In genomic region chr7:140748116-140748826, GRCm38 (mm10) we compare ENCODE assay signal across 31 mouse cellular contexts. TPM values are rescaled to one million over a fixed set of nuclear protein-coding genes. Genes with fewer than 3 reads are reported as not detected.
"Had no signal": no experiment of that assay in that cellular context is flagged by ENCODE, and none has a peak within 500 bp of the region (broad histone marks: within the 10 kb centered on the region; RNA-seq: fewer than 3 reads in every experiment).

No protein-coding gene starts in this region.

- H3K27ac ChIP-seq: limb, embryonic 10.5 days; limb, embryonic 13.5 days; liver, embryonic 15.5 days had no signal

- H3K27me3 ChIP-seq: limb, embryonic 13.5 days; liver, embryonic 15.5 days had no signal

- H3K36me3 ChIP-seq: limb, embryonic 10.5 days; limb, embryonic 13.5 days; liver, embryonic 15.5 days had no signal

- DNase-seq: kidney, adult 8-10 months; kidney, postnatal 25 days; liver; lung, adult 2 months; lung, postnatal 14 days; lung, postnatal 4 days; midbrain, embryonic 14.5 days; thymus, adult 18-20 months; thymus, postnatal 36 days had no signal

- H3K4me3 ChIP-seq: limb, embryonic 10.5 days; limb, embryonic 13.5 days; liver, embryonic 15.5 days had no signal

- H3K9ac ChIP-seq: limb, embryonic 13.5 days; liver, embryonic 15.5 days had no signal

- ATAC-seq: inflammation-experienced regulatory T-cells, adult 6 months; intestine, embryonic 16.5 days had no signal

- H3K9me3 ChIP-seq: limb, embryonic 10.5 days; limb, embryonic 13.5 days; liver, embryonic 15.5 days had no signal

- H3K4me2 ChIP-seq: limb, embryonic 13.5 days; liver, embryonic 15.5 days; midbrain, embryonic 11.5 days had no signal

- H3K4me1 ChIP-seq: limb, embryonic 10.5 days; limb, embryonic 13.5 days; liver, embryonic 15.5 days had no signal

RNA-seq across cellular contexts. Expression of gene Cyp2e1, which starts 15.3 kb away (rescaled TPM):
- total RNA-seq: layer of hippocampus, postnatal 10 days; left cerebral cortex, postnatal 25 days; megakaryocyte progenitor cell, adult 5-6 weeks; megakaryocyte-erythroid progenitor cell, adult 5-6 weeks; midbrain, postnatal 0 days had no signal
- polyA plus RNA-seq: inflammation-experienced regulatory T-cells, adult 6 months; intestine, embryonic 16.5 days; limb, embryonic 13.5 days; midbrain, embryonic 11.5 days; midbrain, embryonic 14.5 days; midbrain, postnatal 0 days; neural tube, embryonic 11.5 days; neural tube, embryonic 14.5 days; stomach, embryonic 16.5 days had no signal

RNA-seq across cellular contexts. Expression of gene Syce1, which starts 39.4 kb away (rescaled TPM):
- total RNA-seq: layer of hippocampus, postnatal 10 days; left cerebral cortex, postnatal 25 days; megakaryocyte-erythroid progenitor cell, adult 5-6 weeks had no signal
- polyA plus RNA-seq: inflammation-experienced regulatory T-cells, adult 6 months; large intestine, adult 2 months; neural tube, embryonic 11.5 days; neural tube, embryonic 14.5 days; small intestine, adult 2 months had no signal

RNA-seq across cellular contexts. Expression of gene Olfr541, which starts 51.2 kb away (rescaled TPM):
- total RNA-seq: layer of hippocampus, postnatal 10 days; left cerebral cortex, adult 18-20 months; left cerebral cortex, postnatal 25 days; megakaryocyte progenitor cell, adult 5-6 weeks; megakaryocyte-erythroid progenitor cell, adult 5-6 weeks; midbrain, postnatal 0 days had no signal
- polyA plus RNA-seq: inflammation-experienced regulatory T-cells, adult 6 months; intestine, embryonic 16.5 days; kidney, embryonic 16.5 days; large intestine, adult 2 months; limb, embryonic 10.5 days; limb, embryonic 13.5 days; liver, embryonic 15.5 days; lung, adult 2 months; lung, embryonic 16.5 days; midbrain, embryonic 11.5 days; midbrain, embryonic 14.5 days; midbrain, postnatal 0 days; neural tube, embryonic 11.5 days; neural tube, embryonic 14.5 days; small intestine, adult 2 months; spleen, adult 2 months; stomach, embryonic 16.5 days; testis, adult 2 months; urinary bladder, adult 2 months had no signal
